Mouse (Mus musculus) hindbrain, embryonic 13.5 days (tissue): ENCODE data around the gene Camta1. TPM values are rescaled to one million over a fixed set of nuclear protein-coding genes. Genes with fewer than 3 reads are reported as not detected.
A peak's percentile ranks its signal among the peaks of the same experiment; 100 is the strongest.

Experiments used
- ATAC-seq: fragments of 200-750 bp; cut with Nextera tagmentation; 2 replicates; pipeline ENCODE4 v1.8.0; 2017; ENCODE audit warnings: moderate TSS enrichment; ENCODE audit not compliant: low FRiP score
- H3K27ac ChIP-seq: fragments of 300-500 bp; sonication (generic); 2 replicates; pipeline ENCODE4 v1.5.1; 2015; ENCODE audit warnings: inconsistent platforms, mild to moderate bottlenecking, moderate library complexity
- H3K27me3 ChIP-seq: fragments of 300-500 bp; sonication (generic); 2 replicates; pipeline ENCODE4 v1.6.1; 2015; ENCODE audit warnings: mild to moderate bottlenecking, inconsistent platforms
- H3K36me3 ChIP-seq: fragments of 300-500 bp; sonication (generic); 2 replicates; pipeline ENCODE4 v1.6.1; 2015; ENCODE audit warnings: mild to moderate bottlenecking, inconsistent platforms
- H3K4me1 ChIP-seq: fragments of 300-500 bp; sonication (generic); replicated peaks from 2 replicates; pipeline ENCODE4 v1.6.1; 2015; ENCODE audit warnings: inconsistent platforms
- H3K4me2 ChIP-seq: fragments of 300-500 bp; sonication (generic); 2 replicates; pipeline ENCODE4 v1.6.1; 2015; ENCODE audit warnings: inconsistent platforms, mild to moderate bottlenecking, moderate library complexity
- H3K4me3 ChIP-seq: fragments of 300-500 bp; sonication (generic); 2 replicates; pipeline ENCODE4 v1.5.1; 2015; ENCODE audit warnings: mild to moderate bottlenecking, inconsistent platforms
- H3K9ac ChIP-seq: fragments of 300-500 bp; sonication (generic); 2 replicates; pipeline ENCODE4 v1.6.1; 2015; ENCODE audit warnings: mild to moderate bottlenecking, inconsistent platforms
- H3K9me3 ChIP-seq: fragments of 300-500 bp; sonication (generic); 2 replicates; pipeline ENCODE4 v1.6.1; 2016; ENCODE audit warnings: inconsistent platforms
- WGBS: fragments of 180-500 bp; shearing (Covaris S2); methylation state at CpG from one replicate; pipeline ENCODE4 v1.1.7; 2015; 5-methylcytosine and 5-hydroxymethylcytosine counted together
- polyA plus RNA-seq: library from polyadenylated mRNA; unstranded; fragments of >200 nt; fragmentation: Nextera tagmentation; extraction: Ambion mirVana; gene quantifications from 2 replicates; pipeline ENCODE4 v1.2.1, GENCODE M21; 2015

Camta1 gene
- polyA plus RNA-seq, 1 experiment from 2014 or later, result 159 TPM

GRCm38 (mm10) chr4:151805685-151806084 lies 56.0 kb downstream of the Camta1 start:
- Histone ChIP-seq H3K27me3 (no peaks in the 10 kb centered on the region), H3K4me1 (peaks cover 13% of the 10 kb centered on the region; the same call in 1 of the 2 replicates), H3K4me3 (no peak overlapping the region), H3K9me3 (no peaks in the 10 kb centered on the region), H3K36me3 (no peaks in the 10 kb centered on the region), H3K27ac (no peak overlapping the region), H3K4me2 (no peak overlapping the region), H3K9ac (no peak overlapping the region)
- WGBS, result 86% methylated on average over 4 of the region's 4 CpGs
- no peak for ATAC-seq

- H3K9ac ChIP-seq, result no peak overlapping the region
- no peaks in the 10 kb centered on the region for H3K27me3 ChIP-seq
- WGBS, result 91% methylated on average over 6 of the region's 6 CpGs
- H3K9me3 ChIP-seq, result no peaks in the 10 kb centered on the region
- H3K4me1 ChIP-seq, result peaks cover 13% of the 10 kb centered on the region; the same call in 1 of the 2 replicates
- no peak overlapping the region for H3K27ac ChIP-seq
- no peak for ATAC-seq
- no peaks in the 10 kb centered on the region for H3K36me3 ChIP-seq
- no peak overlapping the region for H3K4me3 ChIP-seq
- H3K4me2 ChIP-seq, result no peak overlapping the region
Measured at GRCm38 (mm10) chr4:151805046-151805445, 56.6 kb downstream of the Camta1 start.

- Histone ChIP-seq H3K4me1 (peaks cover 13% of the 10 kb centered on the region; the same call in 1 of the 2 replicates), H3K27me3 (no peaks in the 10 kb centered on the region), H3K9me3 (no peaks in the 10 kb centered on the region), H3K4me3 (no peak overlapping the region), H3K36me3 (no peaks in the 10 kb centered on the region), H3K9ac (no peak overlapping the region), H3K4me2 (no peak overlapping the region), H3K27ac (no peak overlapping the region)
- 98% methylated on average over 2 of the region's 2 CpGs for WGBS
- no peak for ATAC-seq
Measured at GRCm38 (mm10) chr4:151804208-151804607, 57.5 kb downstream of the Camta1 start.

GRCm38 (mm10) chr4:151798630-151799029 lies 63.0 kb downstream of the Camta1 start:
- no peak for ATAC-seq
- Histone ChIP-seq H3K4me3 (no peak overlapping the region), H3K4me1 (0 out of 2 replicates have a peak, but pooled peaks cover 7% of the 10 kb centered on the region), H3K27ac (no peak overlapping the region), H3K27me3 (no peaks in the 10 kb centered on the region), H3K4me2 (no peak overlapping the region), H3K36me3 (no peaks in the 10 kb centered on the region), H3K9ac (no peak overlapping the region), H3K9me3 (no peaks in the 10 kb centered on the region)
- WGBS, result 91% methylated on average over 2 of the region's 2 CpGs

- 89% methylated on average over 5 of the region's 5 CpGs for WGBS
- H3K4me3 ChIP-seq, result no peak overlapping the region
- peaks cover 14% of the 10 kb centered on the region for H3K36me3 ChIP-seq
- no peak for ATAC-seq
- no peaks in the 10 kb centered on the region for H3K9me3 ChIP-seq
- no peak overlapping the region for H3K4me2 ChIP-seq
- H3K4me1 ChIP-seq, result no peaks in the 10 kb centered on the region
- H3K9ac ChIP-seq, result no peak overlapping the region
- no peaks in the 10 kb centered on the region for H3K27me3 ChIP-seq
- no peak overlapping the region for H3K27ac ChIP-seq
Measured at GRCm38 (mm10) chr4:151793694-151794093, 68.0 kb downstream of the Camta1 start.

- 77% methylated on average over 16 of the region's 16 CpGs for WGBS
- H3K4me1 ChIP-seq, result peaks cover 11% of the 10 kb centered on the region; the same call in 1 of the 2 replicates
- ATAC-seq, result no peak
- no peak overlapping the region for H3K4me2 ChIP-seq
- H3K9ac ChIP-seq, result no peak overlapping the region
- H3K9me3 ChIP-seq, result no peaks in the 10 kb centered on the region
- H3K36me3 ChIP-seq, result peaks cover 14% of the 10 kb centered on the region
- no peaks in the 10 kb centered on the region for H3K27me3 ChIP-seq
- peak overlapping the region; percentile 25 for H3K27ac ChIP-seq
- no peak overlapping the region for H3K4me3 ChIP-seq
Measured at GRCm38 (mm10) chr4:151786946-151787705, 74.5 kb downstream of the Camta1 start.

GRCm38 (mm10) chr4:151780511-151780910 lies 81.2 kb downstream of the Camta1 start:
- 0 out of 2 replicates have a peak, but pooled peaks cover 13% of the 10 kb centered on the region for H3K4me1 ChIP-seq
- no peak overlapping the region for H3K4me3 ChIP-seq
- H3K27ac ChIP-seq, result no peak overlapping the region
- 94% methylated on average over 6 of the region's 6 CpGs for whole genome bisulfite sequencing
- no peaks in the 10 kb centered on the region for H3K36me3 ChIP-seq
- ATAC-seq, result no peak
- no peak overlapping the region for H3K4me2 ChIP-seq
- no peaks in the 10 kb centered on the region for H3K9me3 ChIP-seq
- no peaks in the 10 kb centered on the region for H3K27me3 ChIP-seq
- H3K9ac ChIP-seq, result no peak overlapping the region

- WGBS, result 93% methylated on average over 12 of the region's 12 CpGs
- no peak for ATAC-seq
- Histone ChIP-seq H3K27me3 (no peaks in the 10 kb centered on the region), H3K4me2 (no peak overlapping the region), H3K36me3 (no peaks in the 10 kb centered on the region), H3K4me1 (0 out of 2 replicates have a peak, but pooled peaks cover 13% of the 10 kb centered on the region), H3K9me3 (no peaks in the 10 kb centered on the region), H3K9ac (no peak overlapping the region), H3K4me3 (no peak overlapping the region), H3K27ac (no peak overlapping the region)
Measured at GRCm38 (mm10) chr4:151779962-151780459, 81.7 kb downstream of the Camta1 start.

GRCm38 (mm10) chr4:151778511-151778910 lies 83.2 kb downstream of the Camta1 start:
- H3K4me1 ChIP-seq, result peaks cover 19% of the 10 kb centered on the region; the same call in 1 of the 2 replicates
- H3K27me3 ChIP-seq, result no peaks in the 10 kb centered on the region
- no peak for ATAC-seq
- H3K4me3 ChIP-seq, result no peak overlapping the region
- H3K9ac ChIP-seq, result no peak overlapping the region
- H3K36me3 ChIP-seq, result no peaks in the 10 kb centered on the region
- WGBS, result 81% methylated on average over 4 of the region's 4 CpGs
- H3K9me3 ChIP-seq, result no peaks in the 10 kb centered on the region
- H3K4me2 ChIP-seq, result no peak overlapping the region
- H3K27ac ChIP-seq, result no peak overlapping the region

GRCm38 (mm10) chr4:151777451-151777850 lies 84.2 kb downstream of the Camta1 start:
- Histone ChIP-seq H3K4me2 (no peak overlapping the region), H3K9me3 (no peaks in the 10 kb centered on the region), H3K4me3 (no peak overlapping the region), H3K27ac (no peak overlapping the region), H3K4me1 (peaks cover 23% of the 10 kb centered on the region; the same call in 1 of the 2 replicates), H3K9ac (no peak overlapping the region), H3K27me3 (no peaks in the 10 kb centered on the region), H3K36me3 (no peaks in the 10 kb centered on the region)
- WGBS, result 85% methylated on average over 6 of the region's 6 CpGs
- ATAC-seq, result no peak

GRCm38 (mm10) chr4:151775441-151775840 lies 86.2 kb downstream of the Camta1 start:
- Histone ChIP-seq H3K4me1 (peaks cover 33% of the 10 kb centered on the region), H3K4me3 (no peak overlapping the region), H3K27me3 (no peaks in the 10 kb centered on the region), H3K9me3 (no peaks in the 10 kb centered on the region), H3K27ac (no peak overlapping the region), H3K9ac (no peak overlapping the region), H3K4me2 (no peak overlapping the region), H3K36me3 (no peaks in the 10 kb centered on the region)
- 92% methylated on average over 7 of the region's 7 CpGs for WGBS
- no peak for ATAC-seq

GRCm38 (mm10) chr4:151773651-151774050 lies 88.0 kb downstream of the Camta1 start:
- Histone ChIP-seq H3K4me2 (no peak overlapping the region), H3K27ac (no peak overlapping the region), H3K9me3 (no peaks in the 10 kb centered on the region), H3K27me3 (no peaks in the 10 kb centered on the region), H3K4me3 (no peak overlapping the region), H3K4me1 (peaks cover 40% of the 10 kb centered on the region), H3K36me3 (no peaks in the 10 kb centered on the region), H3K9ac (no peak overlapping the region)
- no peak for ATAC-seq
- 85% methylated on average over 3 of the region's 3 CpGs for WGBS

GRCm38 (mm10) chr4:151773007-151773406 lies 88.7 kb downstream of the Camta1 start:
- H3K4me3 ChIP-seq, result no peak overlapping the region
- H3K9me3 ChIP-seq, result no peaks in the 10 kb centered on the region
- ATAC-seq, result no peak
- no peak overlapping the region for H3K9ac ChIP-seq
- peaks cover 35% of the 10 kb centered on the region for H3K4me1 ChIP-seq
- no peak overlapping the region for H3K27ac ChIP-seq
- WGBS, result 94% methylated on average over 5 of the region's 5 CpGs
- no peaks in the 10 kb centered on the region for H3K36me3 ChIP-seq
- H3K4me2 ChIP-seq, result no peak overlapping the region
- no peaks in the 10 kb centered on the region for H3K27me3 ChIP-seq
